Mouse (Mus musculus): ENCODE data around the gene Maml3.

DNA sequence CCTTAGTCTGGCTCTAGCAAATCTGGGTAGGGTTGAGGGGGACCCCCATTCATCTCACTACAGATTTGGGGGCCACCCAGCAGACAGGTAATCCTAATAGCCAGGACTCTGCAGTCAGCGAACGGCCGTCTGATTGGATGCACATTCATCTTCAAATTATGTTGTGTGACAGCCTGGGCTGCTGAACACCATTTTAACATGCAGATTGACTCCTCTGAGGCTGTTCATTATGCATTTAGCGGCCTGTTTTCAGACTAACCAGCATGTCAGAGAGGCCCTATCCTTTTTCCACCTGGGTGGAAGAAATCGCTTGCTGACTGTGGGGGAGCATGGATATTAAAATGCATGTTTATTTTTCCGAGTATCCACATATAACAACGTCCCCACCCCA is 355.5 kb downstream of the Maml3 start:
- TF ChIP-seq ZMIZ1 (IDR thresholded peaks at IDR 0.05; ENCODE audit: low read depth, low read length) (no peak), MAZ (IDR thresholded peaks at IDR 0.05; ENCODE audit: low read depth, low read length) (no peak), BHLHE40 (IDR thresholded peaks at IDR 0.05; ENCODE audit: low read depth, low read length) (no peak), ZKSCAN1 (IDR thresholded peaks at IDR 0.05; ENCODE audit: borderline replicate concordance, low read depth, low read length) (no peak), POLR2AphosphoS2 (IDR thresholded peaks at IDR 0.05; ENCODE audit: low read depth, low read length) (no peak), E2F4 (IDR thresholded peaks at IDR 0.05; ENCODE audit: insufficient replicate concordance, low read depth, low read length) (no peak)

All from CH12.LX (cell line).